Mouse (Mus musculus) left cerebral cortex, postnatal 25 days (tissue): Measurements from ENCODE around the gene Irf1. TPM values are rescaled to one million over a fixed set of nuclear protein-coding genes. Genes with fewer than 3 reads are reported as not detected.

Experiments
- DNase-seq, 2 experiments: peaks; one replicate each; pipeline ENCODE4 v3.0.0; 2022; ENCODE audit warnings: low spot score in 2 of 2, mixed read lengths in 1 of 2
- intact Hi-C: fragments of 180-260 bp; cut with DNase I; formaldehyde crosslinking; loops from one replicate; pipeline ENCODE4 v1.15.1; 2025
- total RNA-seq, 2 experiments: library from RNA; stranded (reverse); gene quantifications; 2 replicates each; pipeline ENCODE4 v1.2.3; 2021

The Irf1 gene
- total RNA-seq, 2 experiments from 2014 or later: 5.9 to 6.8 TPM

- intact Hi-C loops: no loop called here
- no peak for DNase-seq
These were observed 10.9 kb upstream of the Irf1 start for GRCm38 (mm10) chr11:53758791-53759351.

DNA sequence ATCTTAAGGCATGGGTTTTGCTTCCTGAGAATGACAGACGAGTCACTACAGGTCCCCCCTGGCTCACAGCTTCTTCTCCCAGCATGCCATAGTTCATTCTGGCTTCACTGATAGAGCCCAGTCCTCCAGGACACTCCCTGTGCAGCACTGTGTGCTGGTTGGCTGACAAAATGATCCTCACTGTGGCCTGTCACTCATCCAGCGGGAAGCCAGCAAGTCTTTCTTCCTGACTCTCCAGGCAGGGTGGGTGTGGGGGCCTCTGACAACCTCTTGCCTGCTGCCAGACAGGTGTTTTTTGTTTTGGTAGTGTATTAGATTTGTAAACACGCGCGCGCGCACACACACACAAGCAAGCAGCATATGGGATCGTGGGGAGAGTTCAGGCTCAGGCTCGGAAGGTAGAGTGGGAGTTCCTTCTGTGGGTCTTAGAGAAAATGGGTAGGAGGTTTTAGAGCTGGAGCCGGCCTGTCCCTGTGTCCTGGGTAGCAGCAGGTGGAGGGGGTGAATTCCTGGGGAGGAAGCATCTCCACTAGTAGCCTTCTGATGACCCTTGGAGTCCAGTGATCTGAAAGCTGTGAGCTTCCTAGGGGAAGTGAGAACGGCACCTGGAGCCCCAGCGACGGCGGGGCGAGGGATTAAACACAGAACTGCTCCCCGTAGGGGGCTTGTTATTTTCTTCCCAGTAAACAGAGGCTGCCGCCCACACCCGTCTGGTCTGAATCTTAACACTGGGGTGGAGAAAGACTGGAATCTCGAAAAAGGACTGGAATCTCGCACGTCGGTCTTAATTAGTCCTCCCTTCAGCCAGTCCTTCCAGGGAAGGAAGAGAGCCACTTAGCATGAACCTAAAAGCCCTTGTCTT, 10.0 kb upstream of the Irf1 start:
- intact Hi-C loops: loop anchor here (5.0 kb wide), 1 partner anchor 83 kb away; no protein-coding TSS in a partner anchor
- no peak for DNase-seq

- intact Hi-C loops: loop anchor here (5.0 kb wide), 1 partner anchor 81 kb away; no protein-coding TSS in a partner anchor
These were observed 8.5 kb upstream of the Irf1 start for GRCm38 (mm10) chr11:53761284-53761683.

DNA sequence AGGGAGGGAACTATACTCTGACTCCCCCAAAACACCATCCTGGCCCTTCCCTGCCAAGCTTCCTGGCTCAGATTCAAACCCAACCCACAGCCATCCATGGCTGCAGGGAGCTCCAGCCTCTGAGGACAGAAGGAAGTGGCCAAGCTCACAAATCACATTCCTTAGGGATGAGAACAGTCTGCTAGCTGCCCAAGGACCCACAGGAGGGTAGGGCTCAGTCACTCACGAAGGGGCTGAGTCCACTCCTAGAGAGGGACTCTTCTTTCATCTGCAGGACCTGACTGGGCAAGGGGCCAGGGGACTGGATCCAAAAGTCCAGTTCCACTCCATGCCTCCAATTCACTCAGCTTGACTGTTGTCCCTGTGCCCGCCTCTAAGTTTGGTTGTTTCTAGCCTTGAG, 8.0 kb upstream of the Irf1 start:
- no peak for DNase-seq
- intact Hi-C loops: loop anchor here (5.0 kb wide), 1 partner anchor 80 kb away; no protein-coding TSS in a partner anchor

More at GRCm38 (mm10) chr11:53761284-53761683, 8.5 kb upstream of the Irf1 start:
- no peak for DNase-seq

DNA sequence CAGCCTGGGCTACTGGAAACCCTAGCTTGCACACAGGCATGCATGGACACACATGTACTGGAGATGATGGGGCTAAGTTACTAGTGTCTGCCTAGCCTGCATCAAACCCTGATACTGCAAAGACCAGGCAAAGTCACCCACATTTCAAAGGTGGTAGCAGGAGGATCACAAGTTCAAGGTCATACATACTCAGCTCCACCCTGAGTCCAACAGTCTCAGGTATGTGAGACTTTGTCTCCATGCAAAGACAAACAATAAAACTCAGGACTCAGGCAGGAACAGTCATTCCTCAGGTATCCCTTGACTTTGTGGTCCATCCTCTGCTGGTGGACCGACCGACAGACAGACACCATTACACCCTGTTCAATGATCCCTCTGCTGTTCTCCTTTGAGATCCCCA, 7.4 kb upstream of the Irf1 start:
- DNase-seq: no peak
- intact Hi-C loops: loop anchor here (5.0 kb wide), 1 partner anchor 80 kb away; no protein-coding TSS in a partner anchor

- intact Hi-C loops: loop anchor here (5.0 kb wide), 1 partner anchor 79 kb away; no protein-coding TSS in a partner anchor
- DNase-seq: peak in 1 of 2 experiments; percentile 24
These were observed 6.9 kb upstream of the Irf1 start for GRCm38 (mm10) chr11:53762827-53763495.

DNA sequence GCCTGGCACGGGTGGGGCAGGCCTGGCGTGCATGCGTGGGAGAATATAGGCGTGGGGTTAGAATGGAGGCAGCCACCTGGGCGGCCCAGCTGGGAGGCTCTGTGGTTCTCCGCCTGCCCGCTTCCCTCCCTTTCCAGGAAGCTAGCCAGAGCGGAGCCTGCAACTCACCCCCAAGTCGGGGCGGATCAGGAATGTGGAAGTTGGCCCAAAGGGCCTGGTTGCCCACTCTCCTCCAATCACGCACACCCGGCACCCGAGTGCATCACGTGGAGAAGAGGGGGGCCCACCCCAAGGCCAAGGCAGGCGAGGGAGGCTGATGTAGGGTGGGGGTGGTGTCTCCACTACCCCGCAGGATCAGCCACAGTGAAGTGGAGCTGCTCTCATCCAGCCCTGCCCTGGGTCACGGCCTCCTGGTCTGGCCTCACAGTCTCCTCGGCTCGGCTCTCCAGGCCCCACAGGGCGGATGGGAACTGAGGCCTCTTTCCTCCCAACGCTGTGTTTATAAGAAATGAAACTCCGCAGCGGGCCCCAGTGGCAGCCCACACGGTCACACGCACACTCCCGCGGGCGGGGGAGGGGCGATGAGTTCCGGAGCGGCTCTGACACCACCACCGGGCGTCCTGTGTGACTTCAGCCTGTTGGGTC, 6.2 kb upstream of the Irf1 start:
- peak; percentile 70 for DNase-seq
- intact Hi-C loops: loop anchor here (5.0 kb wide), 1 partner anchor 79 kb away; no protein-coding TSS in a partner anchor

GRCm38 (mm10) chr11:53764581-53764980, 5.2 kb upstream of the Irf1 start:
- no peak for DNase-seq
- intact Hi-C loops: loop anchor here (5.0 kb wide), 1 partner anchor 78 kb away; no protein-coding TSS in a partner anchor

- DNase-seq: no peak
- intact Hi-C loops: no loop called here
These were observed 1.2 kb upstream of the Irf1 start for GRCm38 (mm10) chr11:53768422-53769184.

GRCm38 (mm10) chr11:53769185-53769576, 633 bp upstream of the Irf1 start:
- no peak for DNase-seq
- intact Hi-C loops: no loop called here

DNA sequence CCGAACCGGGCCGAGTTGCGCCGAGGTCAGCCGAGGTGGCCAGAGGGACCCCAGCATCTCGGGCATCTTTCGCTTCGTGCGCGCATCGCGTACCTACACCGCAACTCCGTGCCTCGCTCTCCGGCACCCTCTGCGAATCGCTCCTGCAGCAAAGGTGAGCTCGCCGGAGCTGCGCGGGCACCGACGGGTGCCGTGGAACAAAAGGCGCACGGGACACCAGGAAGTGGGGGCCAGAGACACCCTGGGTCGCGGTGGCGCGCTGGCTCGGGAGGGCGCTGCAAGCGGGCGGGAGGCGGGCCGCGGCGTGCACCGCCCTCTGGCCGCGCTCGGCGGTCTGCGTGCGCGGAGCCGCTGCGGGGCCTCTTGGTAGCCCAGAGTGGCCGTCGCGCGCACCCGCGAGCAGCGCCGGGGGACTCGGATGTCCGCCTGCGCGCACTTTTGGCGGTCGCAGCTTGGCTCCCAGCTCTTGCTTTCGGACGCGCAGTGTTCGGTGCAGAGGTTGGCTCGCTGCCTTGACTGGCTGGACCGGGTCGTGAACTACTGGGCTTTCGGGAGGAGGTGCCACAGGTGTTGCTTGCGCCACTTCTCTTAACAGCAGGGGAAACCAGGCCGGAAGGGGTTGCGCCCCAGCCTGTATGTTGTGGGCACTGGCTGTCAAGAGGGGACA, 444 bp downstream of the Irf1 start:
- intact Hi-C loops: no loop called here
- peak; percentile 56 to 67 for DNase-seq

GRCm38 (mm10) chr11:53771001-53771744, 1.4 kb downstream of the Irf1 start:
- DNase-seq: no peak
- intact Hi-C loops: no loop called here

GRCm38 (mm10) chr11:53772536-53772935, 2.7 kb downstream of the Irf1 start:
- intact Hi-C loops: no loop called here
- DNase-seq: no peak

- DNase-seq: no peak
- intact Hi-C loops: no loop called here
These were observed 3.3 kb downstream of the Irf1 start, which contains the start of gene Gm17334 for GRCm38 (mm10) chr11:53773087-53773486. Gene Gm17334, minus strand, starts transcription at chr11:53773187.

DNA sequence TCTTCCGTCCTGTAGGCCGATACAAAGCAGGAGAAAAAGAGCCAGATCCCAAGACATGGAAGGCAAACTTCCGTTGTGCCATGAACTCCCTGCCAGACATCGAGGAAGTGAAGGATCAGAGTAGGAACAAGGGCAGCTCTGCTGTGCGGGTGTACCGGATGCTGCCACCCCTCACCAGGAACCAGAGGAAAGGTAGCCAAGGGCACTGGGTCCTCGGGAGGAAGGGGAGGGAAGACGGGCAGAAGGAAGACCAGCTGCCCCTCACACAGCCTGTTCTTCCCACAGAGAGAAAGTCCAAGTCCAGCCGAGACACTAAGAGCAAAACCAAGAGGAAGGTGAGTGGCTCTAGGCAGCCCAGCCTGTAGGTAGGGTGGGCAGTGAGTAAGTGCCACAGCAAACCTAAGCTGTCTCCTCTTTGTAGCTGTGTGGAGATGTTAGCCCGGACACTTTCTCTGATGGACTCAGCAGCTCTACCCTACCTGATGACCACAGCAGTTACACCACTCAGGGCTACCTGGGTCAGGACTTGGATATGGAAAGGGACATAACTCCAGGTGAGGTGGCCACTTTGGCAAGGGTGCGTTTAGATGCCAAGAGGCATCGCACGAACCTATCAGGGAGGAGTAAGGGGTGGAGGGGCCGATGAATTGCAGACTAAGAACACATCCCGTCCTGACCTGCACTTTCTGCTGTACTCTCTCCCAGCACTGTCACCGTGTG, 4.0 kb downstream of the Irf1 start:
- DNase-seq: no peak
- intact Hi-C loops: no loop called here

DNA sequence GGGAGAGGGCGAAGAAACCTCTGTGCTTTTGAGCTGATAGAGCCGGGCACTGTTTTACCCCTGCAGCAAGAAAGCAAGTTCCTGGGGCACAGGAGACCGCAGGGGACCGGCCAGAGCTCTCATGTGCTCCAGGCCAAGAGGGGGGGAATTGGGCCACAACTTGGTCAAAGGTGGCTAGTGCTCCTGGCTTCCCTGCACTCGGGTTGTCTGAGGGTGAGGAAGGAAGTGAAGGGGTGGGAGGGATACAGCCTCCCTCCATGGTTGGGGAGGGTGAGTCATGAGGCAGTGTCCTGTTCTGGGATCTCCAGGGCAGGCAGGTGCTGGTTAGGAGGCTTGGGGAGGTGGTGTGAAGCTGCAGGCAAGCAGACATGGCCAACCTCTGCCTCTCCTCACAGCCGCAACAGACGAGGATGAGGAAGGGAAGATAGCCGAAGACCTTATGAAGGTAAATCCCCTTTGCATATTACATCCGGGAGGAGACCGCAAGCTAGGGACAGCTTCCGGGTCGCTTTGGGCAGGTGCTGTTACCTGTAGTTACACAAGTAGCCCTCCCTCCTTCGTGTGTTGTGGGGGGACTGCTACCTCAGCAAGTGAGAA, 4.9 kb downstream of the Irf1 start:
- DNase-seq: no peak
- intact Hi-C loops: no loop called here

DNA sequence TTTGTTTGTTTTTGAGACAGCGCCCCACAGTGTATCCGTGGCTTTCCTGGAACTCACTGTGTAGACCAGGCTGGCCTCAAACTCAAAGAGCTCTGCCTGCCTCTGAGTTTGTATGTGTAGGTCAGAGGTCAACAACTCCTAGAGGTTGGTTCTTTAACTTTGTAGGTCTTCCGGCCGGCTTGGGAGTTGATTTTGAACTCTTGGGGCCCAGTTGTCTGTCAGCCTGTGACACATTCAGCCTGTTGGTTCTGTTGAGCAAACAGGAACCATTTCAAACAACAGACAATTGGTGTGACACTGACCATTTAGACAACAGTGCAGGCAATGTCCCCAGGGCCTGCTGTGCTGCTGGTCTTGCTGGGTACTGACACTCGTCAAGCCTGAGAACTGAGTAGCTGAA, 7.9 kb downstream of the Irf1 start:
- intact Hi-C loops: no loop called here
- no peak for DNase-seq
